Mouse (Mus musculus) hindbrain, embryonic 12.5 days (tissue): ENCODE results near the gene Ankrd13a. TPM values are rescaled to one million over a fixed set of nuclear protein-coding genes. Genes with fewer than 3 reads are reported as not detected.

Source experiments
- microRNA-seq: library from miRNA; unstranded; fragments of <30 nt; microRNA quantifications from one replicate; pipeline ENCODE4, GENCODE M21; 2017
- polyA plus RNA-seq: library from polyadenylated mRNA; unstranded; fragments of >200 nt; fragmentation: Nextera tagmentation; extraction: Ambion mirVana; gene quantifications from 2 replicates; pipeline ENCODE4 v1.2.1, GENCODE M21; 2016

Gene Ankrd13a
- polyA plus RNA-seq, 1 experiment from 2014 or later = 80.2 TPM

Small RNA genes within 50 kb of the gene (microRNA-seq; reads per million reads assigned to microRNA genes)
- 7.9 reads per million, percentile 18 among the genes with 10 or more reads in this experiment for gene Mir6240

Other genes starting within 250 kb of the Ankrd13a start
- 9.4 and 9.9 TPM in 2 replicates for gene Fam222a, start 206.7 kb upstream of the Ankrd13a start, polyA plus RNA-seq
- 1.3 and 1.5 TPM in 2 replicates for gene Trpv4, start 116.3 kb upstream of the Ankrd13a start, polyA plus RNA-seq
- gene Gltp, start 83.7 kb upstream of the Ankrd13a start, polyA plus RNA-seq = 60.5 and 63.3 TPM in 2 replicates
- 19.6 and 21.1 TPM in 2 replicates for gene Tchp, start 66.9 kb upstream of the Ankrd13a start, polyA plus RNA-seq
- gene Git2, start 840 bp downstream of the Ankrd13a start, polyA plus RNA-seq = 47.2 and 57.1 TPM in 2 replicates
- 165 TPM in 2 replicates for gene 1500011B03Rik, start 48.8 kb downstream of the Ankrd13a start, polyA plus RNA-seq
- not detected in 2 replicates for gene 4930519G04Rik, start 79.0 kb downstream of the Ankrd13a start, polyA plus RNA-seq
- 0.56 and 0.76 TPM in 2 replicates for gene Gm9936, start 84.0 kb downstream of the Ankrd13a start, polyA plus RNA-seq
- 2.0 and 3.0 TPM in 2 replicates for gene Oasl2, start 122.3 kb downstream of the Ankrd13a start, polyA plus RNA-seq
- 0.13 and 0.17 TPM in 2 replicates for gene Oasl1, start 148.6 kb downstream of the Ankrd13a start, polyA plus RNA-seq
- gene 2210016L21Rik, start 167.5 kb downstream of the Ankrd13a start, polyA plus RNA-seq = 66.7 and 72.0 TPM in 2 replicates
- 0.06 TPM in 1 of 2 replicates, not detected in the other for gene Hnf1a, start 196.4 kb downstream of the Ankrd13a start, polyA plus RNA-seq
- 27.5 and 31.1 TPM in 2 replicates for gene Sppl3, start 236.5 kb downstream of the Ankrd13a start, polyA plus RNA-seq